Mouse (Mus musculus): ENCODE results near the gene Kmt2d.

The Kmt2d gene

GRCm38 (mm10) chr15:98802926-98803325, 68.1 kb downstream of the Kmt2d start:
- no peak for DNase-seq (ENCODE audit: low spot score in 2 of 2)

GRCm38 (mm10) chr15:98799396-98799795, 71.6 kb downstream of the Kmt2d start:
- DNase-seq (ENCODE audit: low spot score in 2 of 2): peak in 1 of 2 experiments; percentile 80

- DNase-seq (ENCODE audit: low spot score in 2 of 2): no peak
Measured at GRCm38 (mm10) chr15:98798903-98799302, 72.1 kb downstream of the Kmt2d start.

- DNase-seq (ENCODE audit: low spot score in 2 of 2): no peak
Measured at GRCm38 (mm10) chr15:98797835-98798492, 73.0 kb downstream of the Kmt2d start.

- DNase-seq (ENCODE audit: low spot score in 2 of 2): no peak
Measured at GRCm38 (mm10) chr15:98796803-98797595, 74.0 kb downstream of the Kmt2d start.

- DNase-seq (ENCODE audit: low spot score in 2 of 2): no peak
Measured at GRCm38 (mm10) chr15:98793141-98793698, 77.8 kb downstream of the Kmt2d start.

GRCm38 (mm10) chr15:98792233-98793020, 78.6 kb downstream of the Kmt2d start:
- DNase-seq (ENCODE audit: low spot score in 2 of 2): no peak

GRCm38 (mm10) chr15:98791771-98792170, 79.2 kb downstream of the Kmt2d start:
- DNase-seq (ENCODE audit: low spot score in 2 of 2): no peak

GRCm38 (mm10) chr15:98791221-98791620, 79.8 kb downstream of the Kmt2d start:
- DNase-seq (ENCODE audit: low spot score in 2 of 2): no peak

GRCm38 (mm10) chr15:98790761-98791160, 80.2 kb downstream of the Kmt2d start:
- no peak for DNase-seq (ENCODE audit: low spot score in 2 of 2)

- DNase-seq (ENCODE audit: low spot score in 2 of 2): no peak
Measured at GRCm38 (mm10) chr15:98789661-98790535, 81.1 kb downstream of the Kmt2d start, which contains the start of gene Wnt1. Gene Wnt1, plus strand, starts transcription at chr15:98789857.

GRCm38 (mm10) chr15:98788972-98789660, 81.9 kb downstream of the Kmt2d start:
- DNase-seq (ENCODE audit: low spot score in 2 of 2): no peak

GRCm38 (mm10) chr15:98787930-98788329, 83.1 kb downstream of the Kmt2d start:
- DNase-seq (ENCODE audit: low spot score in 2 of 2): no peak

- no peak for DNase-seq (ENCODE audit: low spot score in 2 of 2)
Measured at GRCm38 (mm10) chr15:98785744-98786143, 85.3 kb downstream of the Kmt2d start.

All from left cerebral cortex, adult 9 months (tissue).